Mouse (Mus musculus): ENCODE results near the gene En2.

Gene En2

GRCm38 (mm10) chr5:28208726-28209520 is 43.4 kb downstream of the En2 start:
- in situ Hi-C loops (cut with MboI; ENCODE audit: low pct_unique_long_range_greater_than_20kb in 1 of 2, low sequenced_read_pairs in 2 of 2, unreplicated experiment in 1 of 2), result no loop called here

GRCm38 (mm10) chr5:28209549-28210431 is 44.3 kb downstream of the En2 start:
- in situ Hi-C loops (cut with MboI; ENCODE audit: low pct_unique_long_range_greater_than_20kb in 1 of 2, low sequenced_read_pairs in 2 of 2, unreplicated experiment in 1 of 2), result no loop called here

GRCm38 (mm10) chr5:28210591-28211550 is 45.4 kb downstream of the En2 start:
- in situ Hi-C loops (cut with MboI; ENCODE audit: low pct_unique_long_range_greater_than_20kb in 1 of 2, low sequenced_read_pairs in 2 of 2, unreplicated experiment in 1 of 2), result no loop called here

- in situ Hi-C loops (cut with MboI; ENCODE audit: low pct_unique_long_range_greater_than_20kb in 1 of 2, low sequenced_read_pairs in 2 of 2, unreplicated experiment in 1 of 2), result no loop called here
Observed at GRCm38 (mm10) chr5:28211651-28212310, 46.3 kb downstream of the En2 start.

GRCm38 (mm10) chr5:28213441-28213840 is 47.9 kb downstream of the En2 start:
- in situ Hi-C loops (cut with MboI; ENCODE audit: low pct_unique_long_range_greater_than_20kb in 1 of 2, low sequenced_read_pairs in 2 of 2, unreplicated experiment in 1 of 2), result no loop called here

- in situ Hi-C loops (cut with MboI; ENCODE audit: low pct_unique_long_range_greater_than_20kb in 1 of 2, low sequenced_read_pairs in 2 of 2, unreplicated experiment in 1 of 2), result no loop called here
Observed at GRCm38 (mm10) chr5:28219596-28219995, 54.1 kb downstream of the En2 start.
